Mouse (Mus musculus): ENCODE measurements at regions not wholly inside any gene's neighbourhood (a gene's known extent, or its start where the extent isn't known, plus 50 kb on each side); places are given as distances from the start of the nearest gene placed in this dataset.

DNA sequence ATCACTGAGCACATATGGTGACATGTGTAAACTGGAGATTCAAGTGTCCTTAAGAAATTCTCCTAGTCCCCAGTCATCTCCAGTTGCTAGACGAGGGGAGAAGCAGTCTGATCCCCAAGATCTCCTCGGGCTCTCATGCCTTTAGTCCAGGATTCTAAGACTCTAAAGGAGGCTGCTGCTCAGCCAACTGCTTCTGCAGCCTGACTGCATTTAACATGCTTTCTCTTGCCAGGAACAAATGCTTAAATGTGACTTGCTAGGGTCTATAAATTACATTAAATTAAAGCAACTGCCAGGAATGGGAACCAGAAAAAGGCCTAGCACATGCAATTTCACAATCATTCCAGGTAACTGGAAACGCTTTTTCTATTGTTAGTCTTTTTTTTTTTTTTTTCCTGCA, 599.8 kb upstream of the Gcfc2 start:
- DNase-seq: no peak

- DNase-seq: no peak
Observed at GRCm38 (mm10) chr6:81363969-81364529, 559.4 kb upstream of the Gcfc2 start.

GRCm38 (mm10) chr6:81388484-81388883, 535.0 kb upstream of the Gcfc2 start:
- DNase-seq: no peak

GRCm38 (mm10) chr6:81403122-81403521, 520.3 kb upstream of the Gcfc2 start:
- no peak for DNase-seq

GRCm38 (mm10) chr6:81413611-81414010, 509.9 kb upstream of the Gcfc2 start:
- no peak for DNase-seq

DNA sequence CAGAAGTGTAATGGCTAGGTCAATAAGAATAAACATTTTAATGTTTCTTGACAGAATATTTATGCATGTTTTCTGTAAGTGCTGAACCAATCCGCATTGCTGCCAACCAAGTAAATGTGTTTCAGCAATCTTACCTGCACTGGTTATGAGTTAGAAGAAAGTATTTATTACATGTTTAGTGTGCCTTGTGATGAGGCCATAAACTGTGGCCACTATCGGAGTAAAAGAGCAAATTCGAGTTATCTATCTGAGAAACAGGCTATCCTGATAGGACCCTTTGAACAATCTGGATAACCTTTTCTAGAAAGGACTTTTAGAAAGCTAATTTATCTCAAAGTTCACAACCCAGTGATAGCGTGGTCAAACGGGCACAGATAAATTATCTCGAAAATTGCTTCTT, 488.7 kb upstream of the Gcfc2 start:
- no peak for DNase-seq

GRCm38 (mm10) chr6:81438951-81439722, 484.3 kb upstream of the Gcfc2 start:
- no peak for DNase-seq

GRCm38 (mm10) chr6:81441396-81441795, 482.1 kb upstream of the Gcfc2 start:
- no peak for DNase-seq

DNA sequence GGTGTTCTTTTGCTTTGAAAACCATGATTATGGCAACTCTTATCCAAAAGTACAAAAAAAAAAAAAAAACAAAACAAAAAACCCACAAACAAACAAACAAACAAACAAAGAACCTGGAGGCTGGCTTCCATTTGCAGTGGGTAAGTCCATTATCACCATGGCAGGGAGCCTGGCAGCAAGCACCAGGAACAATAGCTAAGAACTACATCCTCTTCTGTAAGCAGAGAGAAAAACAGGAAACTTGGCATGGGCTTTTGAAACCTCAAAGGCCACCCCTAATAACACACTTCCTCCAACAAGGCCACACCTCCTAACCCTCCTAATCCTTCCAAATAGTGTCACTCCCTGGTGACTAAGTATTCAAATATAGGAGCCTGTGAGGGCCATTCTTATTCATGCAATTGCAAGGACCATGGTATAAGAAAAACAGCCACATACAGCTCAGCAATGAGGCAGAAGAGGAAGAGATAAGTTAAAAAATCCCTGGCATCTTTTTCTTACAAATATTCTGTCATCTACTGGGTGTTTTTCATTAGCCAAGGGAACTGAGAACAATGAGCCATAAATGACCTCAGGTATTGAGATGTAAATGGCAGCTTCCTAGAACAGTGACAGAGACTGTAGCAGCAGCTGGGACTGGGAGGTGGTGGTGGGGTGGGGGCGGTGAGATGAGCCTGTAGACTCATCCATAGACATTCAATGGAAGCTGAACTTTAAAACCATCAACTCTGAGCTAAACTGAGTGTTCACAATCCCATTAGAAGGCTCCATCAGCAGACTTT, 477.3 kb upstream of the Gcfc2 start:
- DNase-seq: no peak

DNA sequence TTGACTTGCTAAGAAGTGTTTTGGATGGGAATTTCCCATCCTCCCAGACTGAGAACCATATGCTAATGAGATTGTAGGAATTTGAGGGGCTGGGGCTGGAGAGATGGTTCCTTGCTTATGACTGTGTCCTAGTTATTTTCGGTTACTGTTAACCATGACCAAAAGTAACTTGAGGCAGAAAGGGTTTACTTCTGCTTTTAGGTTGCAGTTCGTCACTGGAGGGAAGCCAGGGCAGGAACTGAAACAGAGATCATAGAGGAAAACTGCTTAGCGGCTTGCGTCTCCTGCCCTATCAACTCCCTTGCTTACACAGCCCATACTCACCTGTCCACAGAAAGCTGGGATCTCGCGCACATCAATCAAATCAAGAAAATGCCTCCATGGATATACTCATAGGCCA, 475.8 kb upstream of the Gcfc2 start:
- DNase-seq: no peak

GRCm38 (mm10) chr6:81448366-81448765, 475.1 kb upstream of the Gcfc2 start:
- DNase-seq: no peak

GRCm38 (mm10) chr6:81461095-81461494, 462.4 kb upstream of the Gcfc2 start:
- no peak for DNase-seq

- no peak for DNase-seq
Observed at GRCm38 (mm10) chr6:81464442-81464841, 459.0 kb upstream of the Gcfc2 start.

- DNase-seq: no peak
Observed at GRCm38 (mm10) chr6:81466536-81466935, 456.9 kb upstream of the Gcfc2 start.

- DNase-seq: no peak
Observed at GRCm38 (mm10) chr6:81471340-81471955, 452.0 kb upstream of the Gcfc2 start.

GRCm38 (mm10) chr6:81472506-81472905, 451.0 kb upstream of the Gcfc2 start:
- no peak for DNase-seq

DNA sequence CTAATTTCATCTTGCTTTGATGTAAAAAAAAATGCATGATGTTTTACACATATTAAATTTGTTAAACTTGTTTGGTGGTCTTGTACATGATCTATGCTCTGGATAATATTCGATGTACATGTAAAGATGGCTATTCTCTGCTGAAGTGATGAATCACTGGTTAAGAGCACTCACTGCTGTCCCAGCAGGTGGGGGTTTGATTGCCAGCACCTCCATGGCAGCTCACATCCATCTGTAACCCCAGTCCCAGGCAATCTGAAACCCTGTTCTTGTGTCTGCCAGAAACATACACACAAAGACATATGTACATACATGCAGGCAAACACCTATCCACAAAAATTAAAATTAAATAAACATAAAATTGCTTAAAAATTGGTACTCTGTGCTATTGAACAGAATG, 448.7 kb upstream of the Gcfc2 start:
- no peak for DNase-seq

GRCm38 (mm10) chr6:81487006-81487405, 436.5 kb upstream of the Gcfc2 start:
- no peak for DNase-seq

DNA sequence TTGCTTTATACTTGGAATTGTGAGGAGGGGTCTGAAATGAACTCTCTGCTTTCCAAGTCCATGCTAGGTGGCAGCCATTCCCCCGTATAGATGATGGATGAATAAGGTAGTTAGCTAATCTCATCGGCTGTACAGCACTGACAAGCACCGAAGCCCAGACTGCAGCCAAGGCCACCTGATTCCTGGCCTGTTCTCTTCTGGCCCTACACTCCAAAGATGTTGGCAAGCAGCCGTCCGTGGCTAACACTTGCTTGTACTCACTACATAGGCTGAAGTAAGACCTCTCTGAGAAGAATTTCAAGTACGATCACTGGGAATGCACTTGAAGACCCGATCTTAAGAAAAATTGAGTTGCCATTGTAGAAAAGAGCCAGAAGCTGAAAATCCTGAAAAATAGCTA, 427.2 kb upstream of the Gcfc2 start:
- DNase-seq: no peak

DNA sequence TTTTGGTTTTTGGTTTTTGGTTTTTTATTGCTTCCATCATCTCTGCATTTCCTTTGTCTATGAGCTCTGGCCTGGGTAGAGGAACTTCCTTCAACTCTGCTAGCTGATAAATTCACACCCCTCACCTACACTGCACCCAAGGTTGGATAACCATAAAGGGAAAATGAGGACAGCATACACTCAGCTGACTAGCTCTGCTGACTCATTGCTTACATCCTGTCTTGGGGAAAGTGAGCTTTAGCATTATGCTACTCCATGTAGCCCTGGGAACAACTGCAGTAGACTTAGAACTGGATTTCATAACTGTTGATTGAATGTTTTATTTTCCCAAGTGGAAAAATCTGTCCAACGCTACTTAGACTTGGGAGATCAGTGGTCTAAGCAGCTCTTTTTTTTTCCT, 406.3 kb upstream of the Gcfc2 start:
- no peak for DNase-seq

GRCm38 (mm10) chr6:81562260-81562659, 361.2 kb upstream of the Gcfc2 start:
- DNase-seq: no peak

DNA sequence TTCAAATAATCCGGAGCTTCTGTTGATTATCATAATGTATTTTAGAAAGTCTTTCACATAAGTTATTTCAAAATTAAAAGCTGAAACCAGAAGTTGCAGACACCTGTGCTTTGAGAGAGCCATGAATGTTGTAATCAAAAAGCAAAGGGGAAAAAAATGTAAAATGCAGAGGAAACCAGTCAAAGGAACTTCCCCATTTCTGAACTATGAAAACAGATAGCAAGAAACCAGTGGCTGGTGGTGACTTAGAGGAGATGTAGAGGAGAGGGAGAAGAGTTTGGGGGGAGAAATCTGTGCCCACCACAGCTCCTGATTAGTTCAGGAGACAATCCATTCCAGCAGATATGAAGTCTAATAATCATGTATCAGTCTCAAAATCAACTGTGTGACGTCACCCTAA, 360.3 kb upstream of the Gcfc2 start:
- DNase-seq: no peak

GRCm38 (mm10) chr6:81564295-81564694, 359.2 kb upstream of the Gcfc2 start:
- no peak for DNase-seq

Measured in kidney, adult 9 months (tissue).